In genomic region chr11:116218737-116219400, GRCm38 (mm10) we compare ENCODE assay signal across 8 mouse cellular contexts. TPM values are rescaled to one million over a fixed set of nuclear protein-coding genes. Genes with fewer than 3 reads are reported as not detected.
A peak's percentile ranks its signal among the peaks of the same experiment; 100 is the strongest.
DNase-seq lines count a peak whose midpoint lies in the region; ATAC-seq and TF ChIP-seq lines count a peak whose summit lies in the region.

No protein-coding gene starts in this region.

- no peak overlapping the region for H3K4me3 ChIP-seq in layer of hippocampus, adult 2 months

- peak; percentile 45 for ATAC-seq in Patski
- ATAC-seq in hematopoietic stem cell, adult 5-6 weeks (replicated peaks in 1 of 2; ENCODE audit: insufficient read depth in 1 of 2, low FRiP score in 2 of 2, low TSS enrichment in 1 of 2, low read depth in 1 of 2, poor library complexity in 2 of 2, severe bottlenecking in 2 of 2), result peak; percentile 70 to 77

- no peak for TF ChIP-seq CTCF in Patski (IDR thresholded peaks at IDR 0.05)
- TF ChIP-seq CTCF in layer of hippocampus, adult 2 months (conservative IDR thresholded peaks at IDR 0.05), result no peak

- POLR2A ChIA-PET in Patski (lab: Charles Lee), result interaction anchor here (1.2 to 1.5 kb wide), 2 partner anchors 23 to 73 kb away, joined by 3 read pairs; no protein-coding TSS in a partner anchor

- peak overlapping the region; percentile 90 for H3K27ac ChIP-seq in layer of hippocampus, adult 2 months

- no peaks in the 10 kb centered on the region for H3K27me3 ChIP-seq in Patski

- peak; percentile 80 for DNase-seq in Patski (ENCODE audit: low read depth, low spot score)
- DNase-seq in cerebellum, adult 8-10 months, result peak; percentile 30
- peak; percentile 71 to 78 for DNase-seq in frontal cortex, postnatal 10 days (ENCODE audit: low spot score in 2 of 2)
- DNase-seq in layer of hippocampus, adult 2 months (ENCODE audit: low spot score in 2 of 2), result peak; percentile 78 to 88
- DNase-seq in lung, adult 18-20 months, result peak; percentile 98 to 99
- DNase-seq in retina, embryonic 14.5 days (ENCODE audit: low spot score), result peak; percentile 32
- DNase-seq in c-Kit-positive CD71-positive TER-119-positive erythroid progenitor cells, embryonic 14.5 days (ENCODE audit: low spot score), result no peak

- CTCF ChIA-PET in Patski (lab: Charles Lee), result interaction anchor here (1.2 kb wide), 1 partner anchor 80 kb away, joined by 4 read pairs; the partner anchor contains the start of gene Mrpl38

- in situ Hi-C loops in Patski (cut with MboI; ENCODE audit: low pct_unique_long_range_greater_than_20kb), result loop anchor here (5.0 kb wide), 1 partner anchor 72 kb away; no protein-coding TSS in a partner anchor

RNA-seq across cellular contexts. Expression of gene Evpl, which starts 19.0 kb away (rescaled TPM):
- 0.05 TPM for polyA plus RNA-seq in Patski (2021)
- total RNA-seq in hematopoietic stem cell, adult 5-6 weeks (2017), result 2.4 and 2.9 TPM in 2 replicates
- total RNA-seq in layer of hippocampus, adult 2 months (2021), result under 1 TPM; 0.67 to 0.93 TPM

RNA-seq across cellular contexts. Expression of gene Acox1, which starts 20.0 kb away (rescaled TPM):
- 67.1 TPM for polyA plus RNA-seq in Patski (2021)
- total RNA-seq in hematopoietic stem cell, adult 5-6 weeks (2017), result 43.2 and 45.2 TPM in 2 replicates
- 100 to 1,000 TPM; 124 to 126 TPM for total RNA-seq in layer of hippocampus, adult 2 months (2021)

RNA-seq across cellular contexts. Expression of gene Ten1, which starts 20.2 kb away (rescaled TPM):
- polyA plus RNA-seq in Patski (2021), result 53.6 TPM
- total RNA-seq in hematopoietic stem cell, adult 5-6 weeks (2017), result 12.3 and 22.2 TPM in 2 replicates
- total RNA-seq in layer of hippocampus, adult 2 months (2021), result 10 to 100 TPM; 39.6 to 40.1 TPM

RNA-seq across cellular contexts. Expression of gene Fbf1, which starts 50.9 kb away (rescaled TPM):
- 49.2 TPM for polyA plus RNA-seq in Patski (2021)
- 17.6 and 46.2 TPM in 2 replicates for total RNA-seq in hematopoietic stem cell, adult 5-6 weeks (2017)
- 10 to 100 TPM; 91.6 to 96.4 TPM for total RNA-seq in layer of hippocampus, adult 2 months (2021)

RNA-seq across cellular contexts. Expression of gene Srp68, which starts 55.1 kb away (rescaled TPM):
- 90.1 TPM for polyA plus RNA-seq in Patski (2021)
- 36.5 and 43.6 TPM in 2 replicates for total RNA-seq in hematopoietic stem cell, adult 5-6 weeks (2017)
- 10 to 100 TPM; 63.7 to 64.1 TPM for total RNA-seq in layer of hippocampus, adult 2 months (2021)
